Mouse (Mus musculus): ENCODE measurements at regions not wholly inside any gene's neighbourhood (a gene's known extent, or its start where the extent isn't known, plus 50 kb on each side); places are given as distances from the start of the nearest gene placed in this dataset.

- WGBS, result 89% methylated on average over 4 of the region's 4 CpGs
- Histone ChIP-seq H3K4me1 (ENCODE audit: control insufficient read depth, insufficient read depth, low read length) (no peaks in the 10 kb centered on the region), H3K4me2 (ENCODE audit: low read depth, low read length) (no peak overlapping the region), H3K27ac (ENCODE audit: low read length) (no peak overlapping the region), H3K9ac (ENCODE audit: low read depth, low read length) (no peak overlapping the region), H3K36me3 (ENCODE audit: control insufficient read depth, insufficient read depth, low read length) (no peaks in the 10 kb centered on the region), H3K9me3 (ENCODE audit: control insufficient read depth, low read length) (no peaks in the 10 kb centered on the region), H3K4me3 (ENCODE audit: low read length) (no peak overlapping the region), H3K27me3 (replicated peaks; ENCODE audit: control insufficient read depth, insufficient read depth, low read length) (no peaks in the 10 kb centered on the region)
- no peak for ATAC-seq
These were observed 90.0 kb upstream of the Tmc1 start for GRCm38 (mm10) chr19:21043958-21044357.

GRCm38 (mm10) chr19:21042536-21042935 is 88.5 kb upstream of the Tmc1 start:
- Histone ChIP-seq H3K27me3 (replicated peaks; ENCODE audit: control insufficient read depth, insufficient read depth, low read length) (no peaks in the 10 kb centered on the region), H3K9me3 (ENCODE audit: control insufficient read depth, low read length) (no peaks in the 10 kb centered on the region), H3K4me2 (ENCODE audit: low read depth, low read length) (no peak overlapping the region), H3K36me3 (ENCODE audit: control insufficient read depth, insufficient read depth, low read length) (no peaks in the 10 kb centered on the region), H3K9ac (ENCODE audit: low read depth, low read length) (no peak overlapping the region), H3K27ac (ENCODE audit: low read length) (no peak overlapping the region), H3K4me3 (ENCODE audit: low read length) (no peak overlapping the region), H3K4me1 (ENCODE audit: control insufficient read depth, insufficient read depth, low read length) (no peaks in the 10 kb centered on the region)
- ATAC-seq, result no peak
- WGBS, result 83% methylated on average over 3 of the region's 3 CpGs

- no peaks in the 10 kb centered on the region for H3K27me3 ChIP-seq (replicated peaks; ENCODE audit: control insufficient read depth, insufficient read depth, low read length)
- no peaks in the 10 kb centered on the region for H3K9me3 ChIP-seq (ENCODE audit: control insufficient read depth, low read length)
- peak; percentile 75 for ATAC-seq
- H3K4me2 ChIP-seq (ENCODE audit: low read depth, low read length), result no peak overlapping the region
- H3K27ac ChIP-seq (ENCODE audit: low read length), result no peak overlapping the region
- H3K36me3 ChIP-seq (ENCODE audit: control insufficient read depth, insufficient read depth, low read length), result no peaks in the 10 kb centered on the region
- no peak overlapping the region for H3K4me3 ChIP-seq (ENCODE audit: low read length)
- peaks cover 13% of the 10 kb centered on the region for H3K4me1 ChIP-seq (ENCODE audit: control insufficient read depth, insufficient read depth, low read length)
- 35% methylated on average over 10 of the region's 10 CpGs for WGBS
- H3K9ac ChIP-seq (ENCODE audit: low read depth, low read length), result no peak overlapping the region
These were observed 83.6 kb upstream of the Tmc1 start for GRCm38 (mm10) chr19:21037448-21038077.

GRCm38 (mm10) chr19:21036507-21037425 is 82.8 kb upstream of the Tmc1 start:
- peak; percentile 63 for ATAC-seq
- no peaks in the 10 kb centered on the region for H3K9me3 ChIP-seq (ENCODE audit: control insufficient read depth, low read length)
- H3K9ac ChIP-seq (ENCODE audit: low read depth, low read length), result no peak overlapping the region
- no peak overlapping the region for H3K4me3 ChIP-seq (ENCODE audit: low read length)
- no peak overlapping the region for H3K4me2 ChIP-seq (ENCODE audit: low read depth, low read length)
- H3K36me3 ChIP-seq (ENCODE audit: control insufficient read depth, insufficient read depth, low read length), result no peaks in the 10 kb centered on the region
- no peaks in the 10 kb centered on the region for H3K27me3 ChIP-seq (replicated peaks; ENCODE audit: control insufficient read depth, insufficient read depth, low read length)
- WGBS, result 55% methylated on average over 14 of the region's 14 CpGs
- H3K4me1 ChIP-seq (ENCODE audit: control insufficient read depth, insufficient read depth, low read length), result peaks cover 13% of the 10 kb centered on the region
- peak overlapping the region; percentile 17; the same call in 1 of the 2 replicates for H3K27ac ChIP-seq (ENCODE audit: low read length)

- no peak overlapping the region for H3K4me2 ChIP-seq (ENCODE audit: low read depth, low read length)
- WGBS, result 8% methylated on average over 4 of the region's 4 CpGs
- no peaks in the 10 kb centered on the region for H3K36me3 ChIP-seq (ENCODE audit: control insufficient read depth, insufficient read depth, low read length)
- H3K4me1 ChIP-seq (ENCODE audit: control insufficient read depth, insufficient read depth, low read length), result peaks cover 13% of the 10 kb centered on the region
- H3K4me3 ChIP-seq (ENCODE audit: low read length), result no peak overlapping the region
- H3K27ac ChIP-seq (ENCODE audit: low read length), result no peak overlapping the region; the same call in 1 of the 2 replicates
- ATAC-seq, result peak; percentile 75
- no peak overlapping the region for H3K9ac ChIP-seq (ENCODE audit: low read depth, low read length)
- H3K27me3 ChIP-seq (replicated peaks; ENCODE audit: control insufficient read depth, insufficient read depth, low read length), result no peaks in the 10 kb centered on the region
- no peaks in the 10 kb centered on the region for H3K9me3 ChIP-seq (ENCODE audit: control insufficient read depth, low read length)
These were observed 81.5 kb upstream of the Tmc1 start for GRCm38 (mm10) chr19:21035505-21035904.

GRCm38 (mm10) chr19:21033991-21034390 is 80.0 kb upstream of the Tmc1 start:
- WGBS, result 97% methylated on average over 3 of the region's 3 CpGs
- no peaks in the 10 kb centered on the region for H3K27me3 ChIP-seq (replicated peaks; ENCODE audit: control insufficient read depth, insufficient read depth, low read length)
- no peak overlapping the region for H3K4me3 ChIP-seq (ENCODE audit: low read length)
- H3K4me1 ChIP-seq (ENCODE audit: control insufficient read depth, insufficient read depth, low read length), result peaks cover 13% of the 10 kb centered on the region
- H3K36me3 ChIP-seq (ENCODE audit: control insufficient read depth, insufficient read depth, low read length), result no peaks in the 10 kb centered on the region
- H3K4me2 ChIP-seq (ENCODE audit: low read depth, low read length), result no peak overlapping the region
- no peak overlapping the region for H3K27ac ChIP-seq (ENCODE audit: low read length)
- no peaks in the 10 kb centered on the region for H3K9me3 ChIP-seq (ENCODE audit: control insufficient read depth, low read length)
- no peak overlapping the region for H3K9ac ChIP-seq (ENCODE audit: low read depth, low read length)
- no peak for ATAC-seq

GRCm38 (mm10) chr19:21032558-21032957 is 78.6 kb upstream of the Tmc1 start:
- H3K36me3 ChIP-seq (ENCODE audit: control insufficient read depth, insufficient read depth, low read length), result no peaks in the 10 kb centered on the region
- ATAC-seq, result no peak
- no peak overlapping the region for H3K4me2 ChIP-seq (ENCODE audit: low read depth, low read length)
- no peaks in the 10 kb centered on the region for H3K27me3 ChIP-seq (replicated peaks; ENCODE audit: control insufficient read depth, insufficient read depth, low read length)
- 84% methylated on average over 2 of the region's 2 CpGs for WGBS
- no peaks in the 10 kb centered on the region for H3K9me3 ChIP-seq (ENCODE audit: control insufficient read depth, low read length)
- peaks cover 13% of the 10 kb centered on the region for H3K4me1 ChIP-seq (ENCODE audit: control insufficient read depth, insufficient read depth, low read length)
- no peak overlapping the region for H3K4me3 ChIP-seq (ENCODE audit: low read length)
- no peak overlapping the region for H3K27ac ChIP-seq (ENCODE audit: low read length)
- H3K9ac ChIP-seq (ENCODE audit: low read depth, low read length), result no peak overlapping the region

- Histone ChIP-seq H3K27me3 (replicated peaks; ENCODE audit: control insufficient read depth, insufficient read depth, low read length) (no peaks in the 10 kb centered on the region), H3K4me1 (ENCODE audit: control insufficient read depth, insufficient read depth, low read length) (peaks cover 10% of the 10 kb centered on the region), H3K4me3 (ENCODE audit: low read length) (no peak overlapping the region), H3K9me3 (ENCODE audit: control insufficient read depth, low read length) (no peaks in the 10 kb centered on the region), H3K4me2 (ENCODE audit: low read depth, low read length) (no peak overlapping the region), H3K9ac (ENCODE audit: low read depth, low read length) (no peak overlapping the region), H3K27ac (ENCODE audit: low read length) (no peak overlapping the region), H3K36me3 (ENCODE audit: control insufficient read depth, insufficient read depth, low read length) (no peaks in the 10 kb centered on the region)
- ATAC-seq, result no peak
- 72% methylated on average over 4 of the region's 4 CpGs for WGBS
These were observed 77.8 kb upstream of the Tmc1 start for GRCm38 (mm10) chr19:21031768-21032308.

GRCm38 (mm10) chr19:21030971-21031370 is 77.0 kb upstream of the Tmc1 start:
- Histone ChIP-seq H3K4me1 (ENCODE audit: control insufficient read depth, insufficient read depth, low read length) (peaks cover 9% of the 10 kb centered on the region), H3K9me3 (ENCODE audit: control insufficient read depth, low read length) (no peaks in the 10 kb centered on the region), H3K9ac (ENCODE audit: low read depth, low read length) (no peak overlapping the region), H3K4me3 (ENCODE audit: low read length) (no peak overlapping the region), H3K27me3 (replicated peaks; ENCODE audit: control insufficient read depth, insufficient read depth, low read length) (no peaks in the 10 kb centered on the region), H3K27ac (ENCODE audit: low read length) (no peak overlapping the region), H3K36me3 (ENCODE audit: control insufficient read depth, insufficient read depth, low read length) (no peaks in the 10 kb centered on the region), H3K4me2 (ENCODE audit: low read depth, low read length) (no peak overlapping the region)
- 70% methylated on average over 5 of the region's 5 CpGs for WGBS
- ATAC-seq, result no peak

Data from intestine, embryonic 16.5 days (tissue).